Mouse (Mus musculus) limb, embryonic 14.5 days (tissue): ENCODE results near the gene Sergef. TPM values are rescaled to one million over a fixed set of nuclear protein-coding genes. Genes with fewer than 3 reads are reported as not detected.
"Not testable (repeated sequence)": the region's sequence is repeated elsewhere in the genome, so short reads cannot be mapped to it uniquely, and the experiment has no call there.

Experiments
- ATAC-seq: fragments of 200-750 bp; cut with Nextera tagmentation; 2 replicates; pipeline ENCODE4 v1.8.0; 2017; ENCODE audit warnings: low read depth, moderate number of reproducible peaks, moderate TSS enrichment; ENCODE audit not compliant: low FRiP score
- DNase-seq: peaks from one replicate; pipeline ENCODE4 v3.0.0-alpha.2; 2015; ENCODE audit warnings: low spot score
- H3K27ac ChIP-seq: fragments of 300-500 bp; sonication (generic); replicated peaks from 2 replicates; pipeline ENCODE4 v1.5.1; 2014; ENCODE audit warnings: low read depth, mild to moderate bottlenecking, low read length, moderate library complexity, mixed read lengths
- H3K27me3 ChIP-seq: fragments of 300-500 bp; sonication (generic); 2 replicates; pipeline ENCODE4 v1.6.1; 2014; ENCODE audit warnings: low read length, mixed read lengths; ENCODE audit not compliant: control insufficient read depth, insufficient read depth
- H3K36me3 ChIP-seq: fragments of 300-500 bp; sonication (generic); 2 replicates; pipeline ENCODE4 v1.6.1; 2014; ENCODE audit warnings: mild to moderate bottlenecking, low read length, moderate library complexity, mixed read lengths; ENCODE audit not compliant: control insufficient read depth, insufficient read depth
- H3K4me1 ChIP-seq: fragments of 300-500 bp; sonication (generic); 2 replicates; pipeline ENCODE4 v1.6.1; 2014; ENCODE audit warnings: antibody characterized with exemption, low read length, mixed read lengths; ENCODE audit not compliant: control insufficient read depth, insufficient read depth
- H3K4me2 ChIP-seq: fragments of 300-500 bp; sonication (generic); replicated peaks from 2 replicates; pipeline ENCODE4 v1.6.1; 2014; ENCODE audit warnings: low read depth, mild to moderate bottlenecking, low read length, moderate library complexity; ENCODE audit not compliant: severe bottlenecking
- H3K4me3 ChIP-seq: fragments of 300-500 bp; sonication (generic); replicated peaks from 2 replicates; pipeline ENCODE4 v1.5.1; 2014; ENCODE audit warnings: low read length
- H3K9ac ChIP-seq: fragments of 300-500 bp; sonication (generic); 2 replicates; pipeline ENCODE4 v1.6.1; 2014; ENCODE audit warnings: mild to moderate bottlenecking, low read depth, low read length, moderate library complexity; ENCODE audit not compliant: severe bottlenecking
- H3K9me3 ChIP-seq: fragments of 300-500 bp; sonication (generic); 2 replicates; pipeline ENCODE4 v1.6.1; 2016; ENCODE audit warnings: low read length; ENCODE audit not compliant: control insufficient read depth
- POLR2A ChIP-seq: fragments of 200-500 bp; IDR thresholded peaks from 2 replicates; pipeline ENCODE4 v1.8.0; 2012; ENCODE audit warnings: inconsistent platforms, mild to moderate bottlenecking, moderate library complexity, borderline replicate concordance; ENCODE audit not compliant: insufficient read depth, insufficient read length; ENCODE audit errors: extremely low read depth
- WGBS: fragments of 180-500 bp; shearing (Covaris S2); extraction: QIAGEN DNeasy Blood & Tissue Kit; methylation state at CpG from one replicate; pipeline ENCODE4 v1.1.7; 2014; 5-methylcytosine and 5-hydroxymethylcytosine counted together
- polyA plus RNA-seq, 2 experiments: library from polyadenylated mRNA; depleted of rRNA in 1 of 2; stranded (reverse) in 1 of 2; unstranded in 1 of 2; fragments of >200 nt; fragmentation: Nextera tagmentation in 1 of 2; extraction: Ambion mirVana in 1 of 2; gene quantifications; 2 replicates each; pipeline versions ENCODE4 v1.2.1 to v1.2.3; 2012 to 2014

Sergef gene
- polyA plus RNA-seq, 2 experiments = 12.2 to 12.8 TPM

DNA sequence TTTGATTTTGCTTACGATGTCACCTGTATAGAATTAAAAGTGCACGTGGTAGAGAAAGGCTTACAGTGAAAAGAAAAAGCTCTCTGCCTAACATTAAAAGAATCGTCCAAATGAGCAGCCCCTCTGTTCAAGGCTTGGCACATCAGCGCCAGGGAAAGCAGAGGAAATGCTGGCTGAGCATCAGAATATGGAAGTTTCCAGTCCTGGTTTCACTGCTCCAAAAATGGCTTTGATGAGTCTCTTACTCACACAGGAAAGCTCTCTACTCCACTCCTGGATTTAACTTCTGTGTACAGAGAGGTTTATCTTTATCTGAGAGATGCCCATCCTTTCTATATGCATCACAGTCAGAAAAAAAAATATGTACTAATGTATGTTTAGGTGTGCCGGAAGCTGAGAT lies 61.5 kb downstream of the Sergef start:
- ATAC-seq (no peak), DNase-seq (no peak)
- H3K9ac ChIP-seq = no peak overlapping the region
- no peak overlapping the region for H3K4me2 ChIP-seq
- no peaks in the 10 kb centered on the region for H3K27me3 ChIP-seq
- no peaks in the 10 kb centered on the region for H3K36me3 ChIP-seq
- H3K4me1 ChIP-seq = no peaks in the 10 kb centered on the region
- H3K27ac ChIP-seq = no peak overlapping the region
- TF ChIP-seq POLR2A = no peak
- 79% methylated on average over 5 of the region's 5 CpGs for WGBS
- H3K4me3 ChIP-seq = no peak overlapping the region
- no peaks in the 10 kb centered on the region for H3K9me3 ChIP-seq

DNA sequence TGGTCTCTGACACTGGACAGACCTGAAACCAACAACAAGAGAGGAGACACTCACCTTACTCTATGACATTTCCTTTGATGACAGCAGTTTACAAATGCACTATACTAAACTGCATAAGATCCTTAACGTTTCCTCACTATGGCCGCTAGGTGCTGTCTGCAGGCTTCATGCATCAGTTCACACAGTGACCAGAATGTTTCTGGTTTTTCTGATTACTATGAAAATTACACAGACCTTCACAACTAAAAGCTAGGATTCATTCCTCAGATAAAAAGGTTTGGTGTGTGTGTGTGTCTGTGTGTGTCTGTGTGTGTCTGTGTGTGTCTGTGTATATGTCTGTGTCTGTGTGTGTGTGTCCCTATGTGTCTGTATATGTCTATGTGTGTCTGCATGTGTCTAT lies 63.7 kb downstream of the Sergef start:
- Histone ChIP-seq H3K4me1 (no peaks in the 10 kb centered on the region), H3K27me3 (no peaks in the 10 kb centered on the region), H3K27ac (no peak overlapping the region), H3K4me3 (no peak overlapping the region), H3K9me3 (no peaks in the 10 kb centered on the region), H3K9ac (no peak overlapping the region), H3K36me3 (no peaks in the 10 kb centered on the region), H3K4me2 (no peak overlapping the region)
- 81% methylated on average over 2 of the region's 2 CpGs for WGBS
- DNase-seq (no peak), ATAC-seq (no peak)
- TF ChIP-seq POLR2A = no peak

DNA sequence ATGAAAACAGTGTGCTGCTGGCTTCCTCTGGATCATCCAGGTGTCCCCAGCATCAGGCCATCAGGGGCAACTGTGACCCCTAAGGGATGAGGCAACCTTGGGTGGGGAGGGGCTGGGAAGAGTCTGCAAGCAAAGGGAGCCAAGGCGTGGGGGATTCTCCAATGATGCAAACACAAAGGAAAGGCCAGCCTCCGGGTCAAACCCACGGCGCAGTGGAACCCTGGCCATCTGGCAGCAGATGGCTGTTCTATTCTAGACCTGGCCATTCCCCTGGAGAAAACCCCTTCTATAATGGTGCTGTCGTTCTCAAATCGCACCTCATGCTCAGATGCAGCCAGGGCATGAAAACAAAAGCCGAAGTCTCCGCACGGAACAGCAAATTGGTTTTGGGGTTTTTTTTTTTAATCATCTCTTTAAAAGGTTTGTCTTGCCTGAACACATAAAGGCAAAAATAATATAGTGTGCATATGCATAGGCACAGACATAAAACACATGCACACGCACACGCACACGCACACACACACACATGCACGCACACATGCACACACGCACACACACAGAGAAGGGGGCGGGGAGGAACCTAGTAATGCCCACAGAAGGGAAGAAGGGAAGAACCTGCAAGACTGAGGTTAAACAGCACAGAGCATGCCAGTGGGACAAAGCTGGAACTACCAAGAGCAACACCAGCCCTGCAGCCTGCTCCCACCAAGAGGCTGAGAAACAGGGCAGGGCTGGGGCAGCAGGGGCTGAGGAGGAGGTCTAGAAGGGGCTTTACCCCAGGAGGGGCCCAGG lies 66.6 kb downstream of the Sergef start:
- Histone ChIP-seq H3K9ac (no peak overlapping the region), H3K4me2 (no peak overlapping the region), H3K4me1 (no peaks in the 10 kb centered on the region), H3K27me3 (no peaks in the 10 kb centered on the region), H3K27ac (no peak overlapping the region), H3K36me3 (no peaks in the 10 kb centered on the region), H3K9me3 (no peaks in the 10 kb centered on the region), H3K4me3 (no peak overlapping the region)
- no peak for TF ChIP-seq POLR2A
- DNase-seq = no peak
- no peak; the same call in 1 of the 2 replicates for ATAC-seq
- WGBS = 77% methylated on average over 15 of the region's 15 CpGs

- not testable (repeated sequence) for H3K27me3 ChIP-seq, H3K9ac ChIP-seq, ATAC-seq, H3K4me1 ChIP-seq, DNase-seq, H3K36me3 ChIP-seq, H3K4me2 ChIP-seq, H3K9me3 ChIP-seq, H3K27ac ChIP-seq, H3K4me3 ChIP-seq
- 76% methylated on average over 9 of the region's 9 CpGs for WGBS
Measured at GRCm38 (mm10) chr7:46569509-46569908, 70.1 kb downstream of the Sergef start.

DNA sequence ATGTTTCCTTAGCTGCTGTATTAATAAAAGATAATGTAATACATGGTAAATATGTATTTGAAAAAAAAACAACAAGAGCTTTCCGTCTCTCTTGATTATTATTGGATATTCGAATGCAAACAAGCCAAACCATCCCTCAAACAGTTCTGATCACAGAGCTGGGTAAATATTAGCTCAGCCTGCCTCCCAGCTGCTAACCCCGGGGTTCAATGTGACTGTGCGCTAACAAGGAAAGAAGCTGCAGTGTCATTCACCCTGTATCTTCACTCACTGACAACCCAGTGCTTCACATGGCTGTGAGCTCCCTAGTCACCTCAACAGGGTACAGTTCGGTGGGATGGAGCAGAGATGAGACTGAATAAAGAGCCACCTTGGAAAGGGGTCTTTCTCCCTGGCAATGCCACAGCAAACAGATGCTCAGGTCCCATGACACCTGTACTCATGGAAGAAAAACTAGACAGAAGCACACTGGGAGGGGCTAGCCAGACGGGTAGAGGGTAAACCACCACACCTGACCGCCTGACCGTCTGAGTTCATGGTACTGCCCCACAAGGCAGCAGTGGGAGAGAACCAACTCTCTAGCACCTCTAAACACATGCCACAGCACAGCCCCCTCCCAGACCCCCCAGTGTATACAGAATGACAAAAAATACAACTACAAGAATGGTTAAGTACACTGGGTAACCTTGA lies 73.1 kb downstream of the Sergef start:
- Histone ChIP-seq H3K4me3 (no peak overlapping the region), H3K9me3 (no peaks in the 10 kb centered on the region), H3K27me3 (no peaks in the 10 kb centered on the region), H3K36me3 (no peaks in the 10 kb centered on the region), H3K4me2 (no peak overlapping the region), H3K4me1 (no peaks in the 10 kb centered on the region), H3K27ac (no peak overlapping the region), H3K9ac (no peak overlapping the region)
- TF ChIP-seq POLR2A = no peak
- DNase-seq (no peak), ATAC-seq (no peak)
- 93% methylated on average over 8 of the region's 8 CpGs for WGBS
